Comparison of ENCODE assay signal across 26 mouse cellular contexts in the genomic region with DNA sequence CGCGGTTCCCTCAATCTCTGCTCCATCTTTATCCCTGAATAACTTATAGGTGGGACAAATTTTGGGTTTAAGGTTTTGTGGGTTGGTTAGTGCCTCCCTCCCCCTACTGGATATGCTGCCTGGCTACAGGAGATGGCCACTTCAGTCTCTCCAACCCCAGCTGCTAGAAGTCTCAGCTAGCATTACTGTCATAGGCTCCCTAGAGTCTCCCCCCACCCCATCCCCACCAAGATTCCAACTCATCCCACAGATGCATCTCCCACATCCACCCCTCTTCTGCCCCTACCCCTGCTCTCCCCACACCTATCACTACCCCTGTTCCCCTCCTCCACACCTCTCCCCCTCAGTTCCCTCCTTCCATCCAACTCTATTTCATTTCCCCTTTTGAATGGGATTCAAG. TPM values are rescaled to one million over a fixed set of nuclear protein-coding genes. Genes with fewer than 3 reads are reported as not detected.
"Had no signal": no experiment of that assay in that cellular context is flagged by ENCODE, and none has a peak within 500 bp of the region (broad histone marks: within the 10 kb centered on the region; RNA-seq: fewer than 3 reads in every experiment).

No protein-coding gene starts in this region.

RNA-seq across cellular contexts. Expression of a gene that starts 0.9 kb away (rescaled TPM):
- polyA plus RNA-seq: heart, embryonic 11.5 days; heart, embryonic 12.5 days; heart, embryonic 13.5 days; heart, embryonic 14.5 days; heart, embryonic 15.5 days; heart, embryonic 16.5 days; heart, postnatal 0 days; hindbrain, embryonic 10.5 days; hindbrain, embryonic 11.5 days; hindbrain, embryonic 12.5 days; hindbrain, embryonic 13.5 days; hindbrain, embryonic 14.5 days; hindbrain, embryonic 15.5 days; hindbrain, embryonic 16.5 days; hindbrain, postnatal 0 days; inflammation-experienced regulatory T-cells, adult 6 months; intestine, embryonic 14.5 days; intestine, embryonic 15.5 days; intestine, embryonic 16.5 days; intestine, postnatal 0 days; kidney, adult 2 months; kidney, embryonic 14.5 days; kidney, embryonic 15.5 days; kidney, embryonic 16.5 days; kidney, postnatal 0 days; large intestine, adult 2 months had no signal

RNA-seq across cellular contexts. Expression of a gene that starts 8.1 kb away (rescaled TPM):
- polyA plus RNA-seq: heart, embryonic 11.5 days; heart, embryonic 12.5 days; heart, embryonic 13.5 days; heart, embryonic 14.5 days; heart, embryonic 15.5 days; heart, embryonic 16.5 days; heart, postnatal 0 days; hindbrain, embryonic 10.5 days; hindbrain, embryonic 11.5 days; hindbrain, embryonic 12.5 days; hindbrain, embryonic 13.5 days; hindbrain, embryonic 14.5 days; hindbrain, embryonic 15.5 days; hindbrain, embryonic 16.5 days; hindbrain, postnatal 0 days; inflammation-experienced regulatory T-cells, adult 6 months; intestine, embryonic 14.5 days; intestine, embryonic 15.5 days; intestine, embryonic 16.5 days; intestine, postnatal 0 days; kidney, adult 2 months; kidney, embryonic 14.5 days; kidney, embryonic 15.5 days; kidney, embryonic 16.5 days; kidney, postnatal 0 days; large intestine, adult 2 months had no signal
